10 mouse cellular contexts compared by ENCODE assay signal in genomic region chr13:32493309-32493708, GRCm38 (mm10).
DNase-seq lines count a peak whose midpoint lies in the region; ATAC-seq and TF ChIP-seq lines count a peak whose summit lies in the region.
"Had no signal": no experiment of that assay in that cellular context is flagged by ENCODE, and none has a peak within 500 bp of the region (broad histone marks: within the 10 kb centered on the region; RNA-seq: fewer than 3 reads in every experiment).

No protein-coding gene starts in this region.

- no peaks in the 10 kb centered on the region for H3K36me3 ChIP-seq in forebrain, embryonic 14.5 days (ENCODE audit: control insufficient read depth, insufficient read depth, low read length)
- H3K36me3 ChIP-seq in forebrain, embryonic 12.5 days (replicated peaks): no peaks in the 10 kb centered on the region
- H3K36me3 ChIP-seq in heart, postnatal 0 days (replicated peaks; ENCODE audit: control insufficient read depth, insufficient read depth, low read length): no peaks in the 10 kb centered on the region
- H3K36me3 ChIP-seq: G1E; liver, embryonic 15.5 days had no signal

- peak; percentile 82 for TF ChIP-seq CTCF in heart, postnatal 0 days (IDR thresholded peaks at IDR 0.05; ENCODE audit: low read depth)
- TF ChIP-seq CTCF in layer of hippocampus, adult 2 months (conservative IDR thresholded peaks at IDR 0.05): peak; percentile 95

- no peak overlapping the region for H3K27ac ChIP-seq in forebrain, embryonic 14.5 days (ENCODE audit: low read depth, low read length)
- no peak overlapping the region for H3K27ac ChIP-seq in forebrain, embryonic 12.5 days
- H3K27ac ChIP-seq in heart, postnatal 0 days (ENCODE audit: low read depth): no peak overlapping the region
- peak overlapping the region; percentile 33; the same call in 1 of the 2 replicates for H3K27ac ChIP-seq in layer of hippocampus, adult 2 months
- H3K27ac ChIP-seq: liver, embryonic 15.5 days had no signal

- DNase-seq in forebrain, embryonic 14.5 days (ENCODE audit: low spot score): peak; percentile 56
- peak; percentile 83 for DNase-seq in NIH3T3 (ENCODE audit: low read depth)
- peak; percentile 37 to 59 for DNase-seq in cerebellum, postnatal 4 days (ENCODE audit: low spot score in 2 of 2)
- DNase-seq in heart, postnatal 0 days (ENCODE audit: low spot score): peak; percentile 65
- peak; percentile 21 to 75 for DNase-seq in layer of hippocampus, adult 2 months (ENCODE audit: low spot score in 2 of 2)
- peak; percentile 68 for DNase-seq in lung, postnatal 10 days
- peak; percentile 9 for DNase-seq in thymus, postnatal 14 days

- ATAC-seq in forebrain, embryonic 14.5 days: no peak
- no peak for ATAC-seq in forebrain, embryonic 12.5 days (ENCODE audit: low FRiP score)
- no peak for ATAC-seq in heart, postnatal 0 days (ENCODE audit: insufficient read depth, low read depth)

- no peak overlapping the region for H3K4me2 ChIP-seq in forebrain, embryonic 14.5 days (ENCODE audit: low read length)
- H3K4me2 ChIP-seq in forebrain, embryonic 12.5 days: no peak overlapping the region
- no peak overlapping the region for H3K4me2 ChIP-seq in heart, postnatal 0 days (ENCODE audit: low read depth, low read length)
- H3K4me2 ChIP-seq: liver, embryonic 15.5 days had no signal

- no peaks in the 10 kb centered on the region for H3K9me3 ChIP-seq in forebrain, embryonic 14.5 days (replicated peaks; ENCODE audit: control insufficient read depth, low read length)
- H3K9me3 ChIP-seq in forebrain, embryonic 12.5 days: no peaks in the 10 kb centered on the region
- no peaks in the 10 kb centered on the region for H3K9me3 ChIP-seq in heart, postnatal 0 days (replicated peaks; ENCODE audit: control insufficient read depth, low read length)
- H3K9me3 ChIP-seq: G1E; liver, embryonic 15.5 days had no signal

- WGBS in forebrain, embryonic 14.5 days: 37% methylated on average over 7 of the region's 7 CpGs
- 30% methylated on average over 7 of the region's 7 CpGs for WGBS in forebrain, embryonic 12.5 days
- 22% methylated on average over 7 of the region's 7 CpGs for WGBS in heart, postnatal 0 days

- H3K4me1 ChIP-seq in forebrain, embryonic 14.5 days (ENCODE audit: control insufficient read depth, insufficient read depth, low read length): no peaks in the 10 kb centered on the region
- no peaks in the 10 kb centered on the region for H3K4me1 ChIP-seq in forebrain, embryonic 12.5 days
- peaks cover 4% of the 10 kb centered on the region; the same call in 1 of the 2 replicates for H3K4me1 ChIP-seq in heart, postnatal 0 days (ENCODE audit: control insufficient read depth, insufficient read depth)
- H3K4me1 ChIP-seq: liver, embryonic 15.5 days had no signal

- H3K9ac ChIP-seq in forebrain, embryonic 14.5 days (ENCODE audit: low read length): no peak overlapping the region
- no peak overlapping the region for H3K9ac ChIP-seq in forebrain, embryonic 12.5 days
- H3K9ac ChIP-seq in heart, postnatal 0 days (replicated peaks; ENCODE audit: low read depth, low read length): no peak overlapping the region
- H3K9ac ChIP-seq: liver, embryonic 15.5 days had no signal

- H3K4me3 ChIP-seq in forebrain, embryonic 14.5 days (ENCODE audit: low read depth, low read length): no peak overlapping the region
- no peak overlapping the region for H3K4me3 ChIP-seq in forebrain, embryonic 12.5 days (replicated peaks)
- H3K4me3 ChIP-seq in heart, postnatal 0 days (ENCODE audit: low read depth, low read length): no peak overlapping the region
- peak overlapping the region; percentile 42 for H3K4me3 ChIP-seq in layer of hippocampus, adult 2 months
- H3K4me3 ChIP-seq: liver, embryonic 15.5 days had no signal

- no peaks in the 10 kb centered on the region for H3K27me3 ChIP-seq in forebrain, embryonic 14.5 days (replicated peaks; ENCODE audit: control insufficient read depth, insufficient read depth, low read length)
- no peaks in the 10 kb centered on the region for H3K27me3 ChIP-seq in forebrain, embryonic 12.5 days
- H3K27me3 ChIP-seq in heart, postnatal 0 days (ENCODE audit: control insufficient read depth, insufficient read depth, low read length): no peaks in the 10 kb centered on the region
- H3K27me3 ChIP-seq: liver, embryonic 15.5 days had no signal

- TF ChIP-seq EP300 in heart, postnatal 0 days (IDR thresholded peaks at IDR 0.05; ENCODE audit: low read depth): no peak

Comparison
In these comparisons a context has a peak if more than half of its experiments do, and no peak if none do; other contexts are left out.
1. DNase-seq: peak in every context shown above with its lines; median percentile 83 in NIH3T3; 68 in lung, postnatal 10 days; 65 in heart, postnatal 0 days; 56 in forebrain, embryonic 14.5 days; 48 in cerebellum, postnatal 4 days; 48 in layer of hippocampus, adult 2 months; 9 in thymus, postnatal 14 days.